Mouse (Mus musculus) lung, embryonic 14.5 days (tissue): ENCODE data around the gene Ubxn1. TPM values are rescaled to one million over a fixed set of nuclear protein-coding genes. Genes with fewer than 3 reads are reported as not detected.
A peak's percentile ranks its signal among the peaks of the same experiment; 100 is the strongest.

Experiments
- ATAC-seq: fragments of 200-750 bp; cut with Nextera tagmentation; 2 replicates; pipeline ENCODE4 v1.8.0; 2017; ENCODE audit warnings: mild to moderate bottlenecking, moderate TSS enrichment, moderate library complexity; ENCODE audit not compliant: insufficient read depth
- DNase-seq: peaks from one replicate; pipeline ENCODE4 v3.0.0-alpha.2; 2015
- H3K27ac ChIP-seq: fragments of 300-500 bp; sonication (generic); 2 replicates; pipeline ENCODE4 v1.5.1; 2014; ENCODE audit warnings: low read depth, mild to moderate bottlenecking, moderate library complexity
- H3K27me3 ChIP-seq: fragments of 300-500 bp; sonication (generic); 2 replicates; pipeline ENCODE4 v1.6.1; 2014; ENCODE audit warnings: low read length, control low read depth; ENCODE audit not compliant: insufficient read depth
- H3K36me3 ChIP-seq: fragments of 300-500 bp; sonication (generic); 2 replicates; pipeline ENCODE4 v1.6.1; 2014; ENCODE audit warnings: control low read depth; ENCODE audit not compliant: insufficient read depth
- H3K4me1 ChIP-seq: fragments of 300-500 bp; sonication (generic); 2 replicates; pipeline ENCODE4 v1.6.1; 2014; ENCODE audit warnings: antibody characterized with exemption, control low read depth; ENCODE audit not compliant: insufficient read depth
- H3K4me2 ChIP-seq: fragments of 300-500 bp; sonication (generic); 2 replicates; pipeline ENCODE4 v1.6.1; 2014; ENCODE audit warnings: mild to moderate bottlenecking
- H3K4me3 ChIP-seq: fragments of 300-500 bp; sonication (generic); 2 replicates; pipeline ENCODE4 v1.5.1; 2014; ENCODE audit warnings: low read depth, low read length
- H3K9ac ChIP-seq: fragments of 300-500 bp; sonication (generic); 2 replicates; pipeline ENCODE4 v1.6.1; 2014
- H3K9me3 ChIP-seq: fragments of 300-500 bp; sonication (generic); 2 replicates; pipeline ENCODE4 v1.6.1; 2016; ENCODE audit warnings: low read depth, low read length, control low read depth
- CTCF ChIP-seq: IDR thresholded peaks from 2 replicates; pipeline ENCODE4 v1.5.1; 2016; ENCODE audit warnings: antibody characterized with exemption, low read depth
- WGBS: fragments of 180-500 bp; shearing (Covaris S2); extraction: QIAGEN DNeasy Blood & Tissue Kit; methylation state at CpG from one replicate; pipeline ENCODE4 v1.1.7; 2014; 5-methylcytosine and 5-hydroxymethylcytosine counted together
- polyA plus RNA-seq: library from polyadenylated mRNA; unstranded; fragments of >200 nt; fragmentation: Nextera tagmentation; extraction: Ambion mirVana; gene quantifications from 2 replicates; pipeline ENCODE4 v1.2.1, GENCODE M21; 2014

The Ubxn1 gene
- polyA plus RNA-seq, 1 experiment from 2014 or later: 152 TPM

DNA sequence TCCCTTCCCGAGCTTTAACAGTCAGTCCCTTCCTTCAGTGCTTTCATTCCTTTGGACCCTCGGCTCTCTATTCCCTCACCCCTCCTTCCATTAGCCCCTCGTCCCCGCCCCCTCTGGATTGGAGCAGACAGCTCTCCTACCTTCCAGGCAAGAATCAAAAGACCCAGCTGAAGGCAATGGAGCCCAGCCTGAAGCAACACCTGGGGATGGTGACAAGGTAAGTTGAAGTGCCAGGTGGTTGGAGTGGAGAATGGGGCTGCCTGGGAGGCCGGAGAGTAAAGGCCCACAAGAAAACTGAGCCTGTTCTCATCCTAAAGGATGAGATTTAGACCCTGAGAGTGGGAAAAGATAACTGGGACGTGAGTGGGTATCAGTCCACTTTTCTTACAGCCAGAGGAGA, 37.2 kb downstream of the Ubxn1 start:
- H3K4me3 ChIP-seq: no peak overlapping the region
- no peak overlapping the region for H3K4me2 ChIP-seq
- 87% methylated on average over 6 of the region's 6 CpGs for WGBS
- no peaks in the 10 kb centered on the region for H3K4me1 ChIP-seq
- H3K27ac ChIP-seq: no peak overlapping the region
- no peaks in the 10 kb centered on the region for H3K27me3 ChIP-seq
- no peak for DNase-seq
- no peak overlapping the region for H3K9ac ChIP-seq
- TF ChIP-seq CTCF: no peak
- no peaks in the 10 kb centered on the region for H3K9me3 ChIP-seq
- peaks cover 99% of the 10 kb centered on the region for H3K36me3 ChIP-seq
- ATAC-seq: no peak

DNA sequence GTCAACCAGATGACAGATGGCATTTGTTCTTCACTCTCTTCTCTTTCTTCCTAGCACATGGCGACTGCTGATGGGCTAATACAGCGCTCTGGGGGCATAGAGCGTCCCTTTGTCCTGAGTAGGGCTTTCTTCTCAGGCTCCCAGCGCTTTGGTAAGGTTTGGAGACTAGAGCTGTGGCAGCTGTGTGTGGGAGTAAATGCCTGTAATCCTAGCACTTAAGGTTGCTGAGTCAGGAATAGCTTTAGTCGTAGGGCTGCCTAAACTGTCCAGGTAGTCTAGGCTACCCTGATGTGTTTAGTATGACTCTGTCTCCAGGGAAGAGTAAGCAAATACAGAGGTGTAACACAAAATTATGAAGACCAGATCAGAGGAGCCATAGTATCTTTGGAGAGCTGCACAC, 40.5 kb downstream of the Ubxn1 start:
- TF ChIP-seq CTCF: no peak
- WGBS: 90% methylated on average over 5 of the region's 5 CpGs
- no peaks in the 10 kb centered on the region for H3K9me3 ChIP-seq
- H3K9ac ChIP-seq: no peak overlapping the region
- no peak overlapping the region for H3K4me2 ChIP-seq
- ATAC-seq: no peak
- H3K4me1 ChIP-seq: no peaks in the 10 kb centered on the region
- H3K36me3 ChIP-seq: peaks cover 100% of the 10 kb centered on the region
- no peak for DNase-seq
- H3K4me3 ChIP-seq: no peak overlapping the region
- no peak overlapping the region for H3K27ac ChIP-seq
- no peaks in the 10 kb centered on the region for H3K27me3 ChIP-seq

DNA sequence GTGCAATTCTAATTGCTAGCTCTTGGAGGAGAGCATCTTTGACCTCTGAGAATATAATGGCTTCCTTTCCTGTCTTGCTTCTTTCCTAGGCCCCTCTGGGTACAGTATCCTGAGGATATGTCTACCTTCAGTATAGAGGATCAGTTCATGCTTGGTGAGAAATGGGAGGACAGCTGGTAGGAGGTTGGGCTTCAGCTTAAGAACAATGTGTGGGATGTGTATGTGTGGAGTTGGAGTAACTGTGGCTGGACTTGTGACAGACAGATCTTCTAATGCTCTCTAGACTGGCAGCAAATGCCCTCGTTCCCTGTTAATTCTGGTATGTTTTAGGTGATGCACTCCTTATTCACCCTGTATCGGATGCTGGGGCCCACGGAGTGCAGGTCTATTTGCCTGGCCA, 42.9 kb downstream of the Ubxn1 start:
- DNase-seq (no peak), ATAC-seq (no peak)
- no peaks in the 10 kb centered on the region for H3K9me3 ChIP-seq
- H3K27ac ChIP-seq: no peak overlapping the region
- H3K4me2 ChIP-seq: no peak overlapping the region
- H3K36me3 ChIP-seq: peaks cover 79% of the 10 kb centered on the region
- no peak for TF ChIP-seq CTCF
- H3K4me1 ChIP-seq: no peaks in the 10 kb centered on the region
- H3K4me3 ChIP-seq: no peak overlapping the region
- 95% methylated on average over 3 of the region's 3 CpGs for WGBS
- no peak overlapping the region for H3K9ac ChIP-seq
- no peaks in the 10 kb centered on the region for H3K27me3 ChIP-seq

DNA sequence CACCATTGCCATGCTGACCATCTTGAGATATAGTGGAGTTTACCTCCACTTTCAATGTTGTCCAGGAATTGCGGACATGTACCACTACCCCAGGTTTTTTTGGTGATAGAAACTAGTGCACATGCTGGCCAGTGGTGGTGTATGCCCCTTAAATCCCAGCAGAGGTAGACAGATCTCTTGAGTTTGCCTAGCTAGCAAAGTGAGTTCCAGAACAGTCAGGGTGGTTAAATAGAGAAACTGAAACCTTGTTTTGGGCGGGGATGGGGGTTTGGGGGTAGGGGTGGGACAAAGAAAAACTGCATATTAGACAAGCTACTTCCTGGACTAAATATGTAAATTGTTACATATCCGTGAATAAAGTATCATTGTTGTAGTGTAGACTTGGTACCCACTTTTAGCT, 47.7 kb downstream of the Ubxn1 start:
- ATAC-seq: no peak
- H3K27ac ChIP-seq: no peak overlapping the region; the same call in 1 of the 2 replicates
- no peak overlapping the region for H3K4me3 ChIP-seq
- no peak for DNase-seq
- WGBS: 81% methylated on average over 3 of the region's 3 CpGs
- no peak overlapping the region for H3K9ac ChIP-seq
- H3K4me2 ChIP-seq: no peak overlapping the region
- H3K4me1 ChIP-seq: no peaks in the 10 kb centered on the region
- H3K9me3 ChIP-seq: no peaks in the 10 kb centered on the region
- TF ChIP-seq CTCF: no peak
- H3K27me3 ChIP-seq: no peaks in the 10 kb centered on the region
- H3K36me3 ChIP-seq: peaks cover 42% of the 10 kb centered on the region

DNA sequence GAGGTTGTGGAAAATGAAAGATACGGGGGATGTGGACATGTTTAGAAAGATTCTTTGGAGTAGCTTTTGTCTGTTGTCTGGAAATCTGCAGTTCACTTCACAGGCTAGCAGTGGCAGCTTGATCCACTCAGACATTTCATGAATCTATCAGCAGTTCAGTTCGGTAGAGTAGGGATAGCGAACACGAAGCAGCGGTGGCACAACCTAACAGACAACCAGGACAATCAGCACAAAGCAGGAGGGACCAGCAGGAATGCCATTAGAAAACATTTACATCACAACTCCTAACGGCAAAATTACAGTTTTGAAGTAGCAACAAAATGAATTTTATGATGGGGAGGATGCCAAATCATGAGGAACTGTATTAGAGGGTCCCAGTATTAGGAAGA, 48.4 kb downstream of the Ubxn1 start:
- H3K4me2 ChIP-seq: peak overlapping the region; percentile 89
- H3K27ac ChIP-seq: peak overlapping the region; percentile 89
- H3K4me3 ChIP-seq: peak overlapping the region; percentile 83
- no peaks in the 10 kb centered on the region for H3K4me1 ChIP-seq
- no peaks in the 10 kb centered on the region for H3K9me3 ChIP-seq
- WGBS: 56% methylated on average over 6 of the region's 6 CpGs
- ATAC-seq: no peak
- TF ChIP-seq CTCF: no peak
- H3K27me3 ChIP-seq: no peaks in the 10 kb centered on the region
- peaks cover 35% of the 10 kb centered on the region for H3K36me3 ChIP-seq
- H3K9ac ChIP-seq: peak overlapping the region; percentile 73; the same call in 1 of the 2 replicates
- DNase-seq: no peak

DNA sequence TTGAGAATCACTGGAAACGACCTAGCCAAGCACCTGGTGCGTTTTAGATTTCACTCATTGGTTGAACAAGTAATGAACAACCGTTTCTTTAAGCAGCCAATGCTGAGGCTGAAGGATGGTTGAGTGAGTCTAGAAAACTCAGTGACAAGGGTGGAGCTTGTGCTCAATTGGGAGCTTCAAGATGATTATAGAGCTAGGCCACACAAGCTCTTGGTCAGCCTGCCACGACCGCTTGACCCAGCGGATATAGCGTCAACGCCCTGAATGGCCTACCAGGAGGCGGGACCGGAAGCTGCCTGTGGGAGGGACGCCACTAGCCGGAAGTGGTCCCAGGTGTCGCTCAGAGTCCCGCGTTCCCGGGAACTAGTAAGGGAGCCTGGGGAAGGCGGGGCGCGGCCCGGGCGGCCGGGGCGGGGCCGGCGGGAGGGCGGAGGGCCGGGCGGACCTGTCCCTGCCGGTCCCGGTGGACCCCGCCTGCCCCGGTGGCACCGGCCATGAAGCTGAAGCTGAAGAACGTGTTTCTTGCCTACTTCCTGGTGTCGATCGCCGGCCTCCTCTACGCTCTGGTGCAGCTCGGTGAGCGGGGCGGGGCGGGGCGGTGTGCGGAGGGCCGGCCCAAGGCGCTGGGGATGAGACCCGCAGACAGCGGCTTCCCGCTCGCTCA, 48.9 kb downstream of the Ubxn1 start, which contains the start of gene B3gat3:
TSS of gene B3gat3 (plus strand) at position 302 of the 664 bp plus-strand sequence.
- DNase-seq: peak; percentile 97
- WGBS: 2% methylated on average over 49 of the region's 50 CpGs

DNA sequence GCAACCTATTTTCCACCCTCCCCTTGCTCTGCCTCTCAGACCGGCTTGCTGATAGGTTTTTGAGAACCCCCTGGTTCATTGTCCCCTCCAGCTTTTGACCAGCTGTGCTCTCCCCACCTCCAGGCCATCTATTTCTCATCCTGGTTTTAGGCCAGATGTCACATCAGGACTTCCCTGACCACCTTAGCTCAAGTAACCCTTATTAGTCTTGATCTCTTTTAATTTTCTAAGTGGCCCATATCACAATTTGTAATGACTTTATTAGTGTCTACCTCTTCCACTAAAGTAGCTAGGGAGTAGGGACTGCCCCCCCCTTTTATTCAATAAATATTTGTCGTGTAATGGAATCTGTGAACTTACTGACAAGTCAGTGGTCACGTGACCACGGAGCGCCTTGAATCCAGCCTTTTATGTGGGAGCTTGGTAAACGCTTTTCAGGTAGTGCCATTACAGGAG, 49.6 kb downstream of the Ubxn1 start:
- Histone ChIP-seq H3K9ac (peak overlapping the region; percentile 73), H3K27ac (peak overlapping the region; percentile 89), H3K4me1 (no peaks in the 10 kb centered on the region), H3K9me3 (no peaks in the 10 kb centered on the region), H3K4me3 (peak overlapping the region; percentile 83), H3K4me2 (peak overlapping the region; percentile 89), H3K27me3 (no peaks in the 10 kb centered on the region), H3K36me3 (peaks cover 29% of the 10 kb centered on the region)
- TF ChIP-seq CTCF: no peak
- ATAC-seq: peak; percentile 0; the same call in 1 of the 2 replicates
- WGBS: under 1% methylated on average over 6 of the region's 6 CpGs
- DNase-seq: peak; percentile 79

More for the DNA sequence above, 48.9 kb downstream of the Ubxn1 start, which contains the start of gene B3gat3:
- Histone ChIP-seq H3K4me2 (peak within 1 kb of the TSS; percentile 89), H3K27me3 (no peaks in the 10 kb centered on the region), H3K9ac (peak within 1 kb of the TSS; percentile 73), H3K4me1 (no peaks in the 10 kb centered on the region), H3K27ac (peak within 1 kb of the TSS; percentile 89), H3K4me3 (peak within 1 kb of the TSS; percentile 83), H3K9me3 (no peaks in the 10 kb centered on the region), H3K36me3 (peaks cover 30% of the 10 kb centered on the region)
- TF ChIP-seq CTCF: no peak
- ATAC-seq: peak; percentile 97
